Mouse (Mus musculus): ENCODE data around the gene Zfp82.

DNA sequence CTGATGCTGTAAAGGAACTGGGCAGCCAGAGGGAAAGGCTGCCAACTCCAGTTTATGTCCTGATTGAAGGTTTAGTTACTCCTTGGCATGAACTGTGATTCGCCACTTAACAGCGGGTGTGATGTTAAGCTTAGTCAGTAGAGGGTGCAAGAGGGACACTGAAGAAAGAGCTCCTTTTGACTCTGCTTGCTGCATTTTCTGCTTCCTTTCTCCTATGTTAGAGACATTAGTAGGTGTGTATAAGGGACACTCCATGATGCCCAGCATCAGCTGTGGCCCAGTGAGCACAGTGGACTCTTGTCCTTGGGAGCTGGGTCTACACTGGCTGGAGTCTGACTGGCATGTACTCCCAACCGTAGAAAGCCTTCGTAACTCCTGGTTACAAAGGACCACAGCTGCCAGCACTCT, 59.7 kb downstream of the Zfp82 start:
- peak; percentile 78 for TF ChIP-seq CTCF (IDR thresholded peaks at IDR 0.05)
- no peak for TF ChIP-seq EP300 (IDR thresholded peaks at IDR 0.05)
